Mouse (Mus musculus) E14TG2a.4 (cell line): ENCODE results near the gene Dennd2a.

Experiments
- H3K27me3 ChIP-seq: 2 replicates; pipeline ENCODE4 v1.6.1; 2014; ENCODE audit warnings: low read length, control low read depth; ENCODE audit not compliant: insufficient read depth
- H3K36me3 ChIP-seq: 2 replicates; pipeline ENCODE4 v1.6.1; 2014; ENCODE audit warnings: low read length, control low read depth; ENCODE audit not compliant: insufficient read depth
- H3K4me1 ChIP-seq: replicated peaks from 2 replicates; pipeline ENCODE4 v1.6.1; 2014; ENCODE audit warnings: low read depth, low read length, control low read depth
- H3K4me3 ChIP-seq: replicated peaks from 2 replicates; pipeline ENCODE4 v1.5.1; 2014; ENCODE audit warnings: mild to moderate bottlenecking, low read length
- H3K9me3 ChIP-seq: 2 replicates; pipeline ENCODE4 v1.6.1; 2014; ENCODE audit warnings: low read length, control low read depth
- CTCF ChIP-seq: conservative IDR thresholded peaks from 2 replicates; pipeline ENCODE4 v1.5.1; 2014; ENCODE audit warnings: low read length
- NANOG ChIP-seq: IDR thresholded peaks from 2 replicates; pipeline ENCODE4 v1.6.1; 2014; ENCODE audit warnings: borderline replicate concordance, low read length, mixed read lengths
- POU5F1 ChIP-seq: IDR thresholded peaks from 2 replicates; pipeline ENCODE4 v1.6.1; 2014; ENCODE audit warnings: low read length, borderline replicate concordance

Dennd2a gene

DNA sequence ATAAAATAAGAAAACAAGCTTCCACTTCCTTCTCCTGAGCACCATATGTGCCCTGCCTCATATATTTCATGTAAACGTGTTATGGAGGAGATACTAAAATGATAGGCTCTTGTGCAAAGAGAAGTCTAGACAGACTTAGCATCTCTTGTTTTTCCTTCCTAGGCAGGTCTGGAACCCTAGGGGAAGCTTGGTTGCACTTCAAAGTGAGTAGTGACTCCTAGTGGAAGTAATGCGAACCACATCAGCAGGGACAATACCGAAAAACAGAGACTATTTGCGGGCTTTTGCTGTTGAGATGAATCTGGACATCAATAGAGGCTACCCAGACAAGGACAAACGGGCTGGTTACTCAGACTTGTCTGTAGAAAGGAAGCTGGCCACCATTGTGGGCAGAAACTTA is 9.9 kb upstream of the Dennd2a start:
- no peak overlapping the region for H3K4me3 ChIP-seq
- peaks cover 37% of the 10 kb centered on the region for H3K27me3 ChIP-seq
- TF ChIP-seq NANOG: no peak
- peak; percentile 92 for TF ChIP-seq CTCF
- peaks cover 4% of the 10 kb centered on the region for H3K4me1 ChIP-seq
- H3K9me3 ChIP-seq: no peaks in the 10 kb centered on the region
- no peaks in the 10 kb centered on the region for H3K36me3 ChIP-seq

DNA sequence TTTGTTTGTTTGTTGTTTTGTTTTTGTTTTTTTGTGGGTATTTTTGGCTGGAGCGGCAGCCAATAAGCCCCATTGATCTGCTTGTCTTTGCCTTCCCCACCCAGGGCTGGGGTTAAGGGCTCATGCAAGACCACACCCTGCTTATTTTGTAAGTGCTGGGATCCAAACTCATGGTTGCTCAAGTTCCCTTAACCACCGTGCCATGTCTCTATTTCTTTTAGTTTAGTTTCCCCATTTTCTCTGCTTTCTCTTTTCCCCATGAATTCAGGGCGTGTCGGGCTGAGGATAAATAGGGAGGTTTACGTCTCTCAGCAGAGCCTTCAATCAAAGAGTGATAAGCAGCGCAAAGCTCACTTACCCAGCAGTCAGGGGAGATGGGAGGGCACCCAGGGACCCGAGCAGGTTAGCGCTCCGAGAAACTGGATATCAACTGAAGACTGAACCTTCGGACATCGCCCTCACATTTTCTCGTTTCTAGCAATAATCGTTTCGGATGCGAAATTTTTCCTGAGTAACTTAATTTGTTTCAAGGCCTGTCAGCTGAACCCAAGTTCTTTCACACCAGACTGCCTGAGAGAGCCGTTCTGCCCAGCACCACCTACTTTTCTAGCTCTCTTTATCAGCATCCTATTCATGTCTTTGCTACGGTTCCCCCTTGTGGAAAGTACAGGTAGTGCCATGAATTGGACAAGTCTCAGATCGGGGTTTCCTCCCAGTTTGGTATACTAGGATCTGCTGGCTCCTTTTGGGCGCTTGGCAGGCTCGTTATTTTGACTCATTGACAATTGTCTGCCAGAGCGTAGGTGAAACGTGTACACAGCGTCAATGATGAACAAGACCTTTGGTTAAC is 4.7 kb upstream of the Dennd2a start:
- Histone ChIP-seq H3K4me1 (peaks cover 30% of the 10 kb centered on the region), H3K36me3 (no peaks in the 10 kb centered on the region)
- TF ChIP-seq CTCF: peak; percentile 78
- TF ChIP-seq POU5F1: no peak

DNA sequence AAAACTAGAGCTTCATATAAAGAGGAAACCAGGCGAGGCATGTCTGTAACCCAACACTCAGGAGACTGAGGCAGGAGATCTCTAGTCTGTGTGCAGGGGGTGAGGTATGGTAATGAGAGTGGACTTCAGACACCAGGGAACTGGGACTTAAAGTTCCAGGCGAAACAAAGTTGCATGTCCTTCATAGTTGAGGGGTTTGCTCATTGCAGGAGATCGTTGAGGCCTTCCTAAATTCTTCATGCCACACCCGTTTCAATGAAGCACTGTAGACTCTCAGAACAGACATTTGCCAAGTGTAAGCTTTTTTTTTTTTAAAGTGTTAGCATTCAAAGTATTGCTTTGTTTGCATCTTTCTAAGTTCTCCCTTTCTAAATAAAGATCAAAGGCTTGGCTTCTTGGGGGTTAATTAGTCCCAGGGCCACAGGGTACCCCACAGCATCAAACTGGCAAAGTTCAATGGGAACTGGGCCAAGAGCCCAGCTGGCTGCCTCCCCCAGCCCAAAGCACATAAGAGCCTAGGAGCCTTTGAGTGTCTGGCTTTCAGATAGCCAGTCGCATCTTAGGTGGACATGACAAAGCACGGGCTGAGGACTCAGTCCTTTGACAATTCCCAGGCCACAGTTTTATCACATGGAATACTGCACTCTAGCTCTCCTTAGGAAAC is 1.7 kb upstream of the Dennd2a start:
- no peaks in the 10 kb centered on the region for H3K36me3 ChIP-seq
- H3K9me3 ChIP-seq: no peaks in the 10 kb centered on the region
- H3K27me3 ChIP-seq: peaks cover 15% of the 10 kb centered on the region
- no peak for TF ChIP-seq NANOG
- peaks cover 56% of the 10 kb centered on the region for H3K4me1 ChIP-seq
- no peak overlapping the region for H3K4me3 ChIP-seq

More for the DNA sequence above, 4.7 kb upstream of the Dennd2a start:
- Histone ChIP-seq H3K4me3 (peak overlapping the region; percentile 61), H3K27me3 (peaks cover 7% of the 10 kb centered on the region), H3K9me3 (no peaks in the 10 kb centered on the region)

DNA sequence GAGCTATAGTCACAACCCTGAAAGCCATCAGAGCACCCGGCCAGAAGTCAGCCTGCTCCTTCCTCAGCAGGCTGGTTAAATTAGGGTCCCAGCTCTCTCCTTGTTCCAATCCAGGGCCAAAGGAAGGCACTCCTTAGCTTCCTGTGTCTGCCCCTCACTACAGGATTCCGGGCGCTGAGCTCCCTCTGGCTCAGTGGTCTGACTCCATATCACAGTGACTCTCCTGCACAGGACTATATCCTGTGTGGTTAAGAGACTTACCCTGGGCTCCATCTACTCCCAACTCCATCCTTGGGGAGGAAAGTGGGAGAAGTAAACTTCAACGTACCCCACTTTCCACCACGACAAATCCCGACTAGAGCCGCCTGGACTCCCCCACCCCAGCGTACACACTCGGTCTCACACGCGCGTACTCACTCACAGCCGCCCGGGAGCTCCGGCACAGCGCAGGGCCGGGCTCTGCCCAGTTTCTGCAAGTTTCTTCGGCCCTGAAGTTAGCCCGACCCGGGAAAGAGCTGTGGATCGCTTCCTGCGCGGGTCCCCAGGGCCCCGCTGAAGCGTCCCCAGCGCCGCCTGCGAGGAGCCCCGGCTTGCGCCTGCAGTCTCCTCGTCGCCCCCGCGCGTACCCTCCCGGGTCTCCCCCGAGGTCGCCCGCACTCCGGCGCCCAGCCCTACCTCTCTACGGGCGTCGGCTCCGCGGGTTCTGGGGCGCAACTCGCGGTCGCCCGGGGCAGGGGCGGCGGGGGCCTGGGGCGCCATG is 587 bp downstream of the Dennd2a start:
- Histone ChIP-seq H3K9me3 (no peaks in the 10 kb centered on the region), H3K4me3 (peak overlapping the region; percentile 91), H3K4me1 (peaks cover 63% of the 10 kb centered on the region), H3K27me3 (peaks cover 12% of the 10 kb centered on the region), H3K36me3 (peaks cover 11% of the 10 kb centered on the region)
- TF ChIP-seq CTCF (no peak), NANOG (no peak), POU5F1 (no peak)

DNA sequence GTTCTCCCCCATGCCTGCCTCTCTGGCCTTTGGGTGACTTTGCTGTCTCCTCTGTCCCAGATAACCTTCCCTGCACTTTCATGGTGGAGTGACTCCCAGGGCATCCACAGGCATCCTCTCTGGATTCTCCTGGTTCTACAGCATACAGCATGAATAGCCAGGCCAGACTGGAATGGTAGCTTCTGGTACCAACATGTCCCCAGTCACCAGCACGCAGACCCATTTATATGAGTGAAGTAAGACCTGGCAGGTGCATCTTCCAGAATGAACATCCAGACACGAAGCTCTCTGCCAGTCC is 2.1 kb downstream of the Dennd2a start:
- Histone ChIP-seq H3K4me1 (peaks cover 66% of the 10 kb centered on the region), H3K36me3 (peaks cover 12% of the 10 kb centered on the region), H3K4me3 (peak overlapping the region; percentile 21; the same call in 1 of the 2 replicates), H3K9me3 (no peaks in the 10 kb centered on the region), H3K27me3 (peaks cover 9% of the 10 kb centered on the region)
- TF ChIP-seq NANOG (no peak), CTCF (no peak), POU5F1 (no peak)

DNA sequence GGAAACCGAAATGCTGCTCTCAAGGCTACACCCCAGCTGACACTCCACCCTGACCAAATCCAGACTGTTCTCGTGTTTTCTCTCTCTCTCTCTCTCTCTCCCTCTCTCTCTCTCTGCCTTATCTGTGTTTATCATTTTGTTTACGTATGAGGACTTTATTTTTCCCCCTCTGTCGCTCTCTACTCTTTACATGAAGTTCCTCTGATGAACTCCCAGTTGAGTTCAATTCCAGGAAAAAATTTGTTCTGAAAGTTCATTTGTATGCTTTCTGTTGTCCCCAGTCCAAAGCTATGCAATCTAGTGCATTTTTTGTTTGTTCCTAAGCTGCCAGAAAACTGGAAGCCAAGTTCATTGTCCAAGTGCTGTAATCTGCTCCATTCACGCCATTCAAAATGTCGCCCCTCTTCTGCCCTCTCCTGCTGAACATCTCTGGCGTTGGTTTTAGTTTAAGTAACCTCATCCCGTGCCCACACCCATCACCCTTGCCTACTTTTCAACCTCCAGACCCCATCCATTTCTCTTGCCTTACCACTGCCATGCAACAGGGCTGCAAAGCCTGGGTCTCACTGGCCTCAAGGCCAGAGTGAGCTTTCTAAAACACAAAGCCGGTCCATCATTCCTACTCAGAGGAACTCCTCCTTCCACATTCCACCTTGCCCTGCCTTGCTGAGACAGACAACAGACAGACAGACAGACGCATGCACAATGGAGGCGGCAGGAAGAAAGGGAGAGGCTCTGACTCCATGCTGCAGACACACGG is 2.6 kb downstream of the Dennd2a start:
- H3K4me1 ChIP-seq: peaks cover 66% of the 10 kb centered on the region
- peak overlapping the region; percentile 21; the same call in 1 of the 2 replicates for H3K4me3 ChIP-seq
- H3K9me3 ChIP-seq: no peaks in the 10 kb centered on the region
- peaks cover 12% of the 10 kb centered on the region for H3K36me3 ChIP-seq
- H3K27me3 ChIP-seq: peaks cover 9% of the 10 kb centered on the region
- TF ChIP-seq POU5F1: no peak
- no peak for TF ChIP-seq NANOG
- TF ChIP-seq CTCF: no peak

DNA sequence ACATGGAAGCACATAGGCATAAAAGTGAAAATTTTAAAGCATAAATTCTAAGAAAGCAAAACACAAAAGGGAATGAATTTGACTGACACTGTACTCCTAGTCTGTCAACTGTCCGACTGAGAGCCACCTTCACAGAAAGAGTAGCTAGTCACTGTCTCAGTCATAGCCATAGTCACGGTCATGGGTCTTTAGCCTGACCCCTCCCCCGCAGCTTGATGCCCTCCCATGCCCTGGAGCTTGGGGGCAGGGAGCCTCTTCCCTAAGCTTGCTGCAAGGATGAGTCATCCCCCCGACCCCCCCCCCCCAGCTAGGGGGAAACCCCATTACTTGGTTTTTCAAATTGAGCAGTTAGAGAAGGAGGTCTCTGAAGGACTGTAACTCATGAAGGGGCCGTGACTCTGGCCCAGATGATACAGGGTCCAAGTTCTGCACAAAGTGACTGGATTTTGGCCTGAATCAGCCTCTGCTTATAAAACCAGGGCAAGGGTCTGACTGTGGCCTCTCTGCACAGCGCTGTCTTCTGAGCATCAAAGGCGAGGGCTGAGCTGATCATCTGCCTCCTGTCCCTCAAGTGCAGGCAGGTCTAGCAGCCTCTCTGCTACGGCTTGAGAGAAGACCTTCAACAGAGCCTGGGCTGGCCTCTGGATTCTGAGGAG is 5.6 kb downstream of the Dennd2a start:
- TF ChIP-seq CTCF (no peak), POU5F1 (no peak), NANOG (no peak)
- Histone ChIP-seq H3K4me3 (no peak overlapping the region), H3K27me3 (peaks cover 9% of the 10 kb centered on the region; the same call in 1 of the 2 replicates), H3K4me1 (peaks cover 73% of the 10 kb centered on the region), H3K36me3 (peaks cover 17% of the 10 kb centered on the region), H3K9me3 (no peaks in the 10 kb centered on the region)
